Mouse (Mus musculus): Measurements from ENCODE around the gene Gpr119. TPM values are rescaled to one million over a fixed set of nuclear protein-coding genes. Genes with fewer than 3 reads are reported as not detected.

The Gpr119 gene
- polyA plus RNA-seq, 1 experiment from 2014 or later: not detected

GRCm38 (mm10) chrX:48623379-48624053 is 50.8 kb downstream of the Gpr119 start, which contains the start of gene Slc25a14:
Slc25a14 (plus strand) TSS chrX:48623413.
- H3K4me3 ChIP-seq: peak within 1 kb of the TSS; percentile 50
- no peaks in the 10 kb centered on the region for H3K9me3 ChIP-seq
- WGBS: 14% methylated on average over 38 of the region's 38 CpGs
- peak; percentile 97 for ATAC-seq (ENCODE audit: low FRiP score, low read depth)
- H3K36me3 ChIP-seq: no peaks in the 10 kb centered on the region
- H3K4me2 ChIP-seq (replicated peaks): peak within 1 kb of the TSS; percentile 64
- H3K27ac ChIP-seq: peak within 1 kb of the TSS; percentile 61
- H3K27me3 ChIP-seq: no peaks in the 10 kb centered on the region
- H3K9ac ChIP-seq: peak within 1 kb of the TSS; percentile 61
- no peaks in the 10 kb centered on the region for H3K4me1 ChIP-seq

GRCm38 (mm10) chrX:48623049-48623378 is 51.3 kb downstream of the Gpr119 start:
- Histone ChIP-seq H3K4me3 (peak overlapping the region; percentile 50), H3K27me3 (no peaks in the 10 kb centered on the region), H3K9ac (peak overlapping the region; percentile 48; the same call in 1 of the 2 replicates), H3K9me3 (no peaks in the 10 kb centered on the region), H3K4me2 (replicated peaks) (peak overlapping the region; percentile 58), H3K36me3 (no peaks in the 10 kb centered on the region), H3K27ac (peak overlapping the region; percentile 61), H3K4me1 (no peaks in the 10 kb centered on the region)
- no peak for ATAC-seq (ENCODE audit: low FRiP score, low read depth)
- WGBS: 18% methylated on average over 4 of the region's 4 CpGs

Small RNA genes within 50 kb of the gene (microRNA-seq; reads per million reads assigned to microRNA genes)
- gene Gm27828: not detected

Other genes with a start within 250 kb of the Gpr119 start
- gene Elf4, start 211.3 kb downstream of the Gpr119 start, polyA plus RNA-seq (2015; fragmentation: Nextera tagmentation; extraction: Ambion mirVana): 4.1 and 4.9 TPM in 2 replicates
- gene Aifm1, start 160.9 kb downstream of the Gpr119 start, polyA plus RNA-seq (2015; fragmentation: Nextera tagmentation; extraction: Ambion mirVana): 73.7 and 75.3 TPM in 2 replicates
- 5.9 and 6.9 TPM in 2 replicates for gene Rab33a, start 155.2 kb downstream of the Gpr119 start, polyA plus RNA-seq (2015; fragmentation: Nextera tagmentation; extraction: Ambion mirVana)
- gene Zfp280c, start 80.0 kb downstream of the Gpr119 start, polyA plus RNA-seq (2015; fragmentation: Nextera tagmentation; extraction: Ambion mirVana): 14.8 and 15.6 TPM in 2 replicates
- 16.9 and 17.3 TPM in 2 replicates for gene Slc25a14, start 51.1 kb downstream of the Gpr119 start, polyA plus RNA-seq (2015; fragmentation: Nextera tagmentation; extraction: Ambion mirVana)
- gene Rbmx2, start 20.5 kb upstream of the Gpr119 start, polyA plus RNA-seq (2015; fragmentation: Nextera tagmentation; extraction: Ambion mirVana): 27.9 and 29.1 TPM in 2 replicates
- gene Gm595, start 203.2 kb upstream of the Gpr119 start, polyA plus RNA-seq (2015; fragmentation: Nextera tagmentation; extraction: Ambion mirVana): not detected in 2 replicates